Mouse (Mus musculus) left cerebral cortex, adult 2 months (tissue): Measurements from ENCODE around the gene Naa50. TPM values are rescaled to one million over a fixed set of nuclear protein-coding genes. Genes with fewer than 3 reads are reported as not detected.

Source experiments
- DNase-seq, 2 experiments: peaks; one replicate each; pipeline ENCODE4 v3.0.0; 2021 to 2022; ENCODE audit warnings: low spot score in 2 of 2, mixed read lengths in 1 of 2; ENCODE audit errors: extremely low spot score in 1 of 2
- H3K27ac ChIP-seq: fragments of 200-600 bp; 2 replicates; pipeline ENCODE4 v1.8.1; 2022
- H3K4me3 ChIP-seq: fragments of 200-600 bp; 2 replicates; pipeline ENCODE4 v1.8.1; 2022
- CTCF ChIP-seq: fragments of 200-600 bp; IDR thresholded peaks from 2 replicates; pipeline ENCODE4 v1.8.1; 2022; ENCODE audit warnings: antibody characterized with exemption, mild to moderate bottlenecking, moderate library complexity
- intact Hi-C: fragments of 180-260 bp; cut with DNase I; formaldehyde crosslinking; loops from one replicate; pipeline ENCODE4 v1.15.1; 2025
- long read RNA-seq, 2 experiments: library from polyadenylated mRNA; stranded (forward); transcript quantifications; one replicate each; pipeline ENCODE4 v2.0.0; 2021; ENCODE audit warnings: borderline mapping rate in 2 of 2
- total RNA-seq, 2 experiments: library from RNA; stranded (reverse); gene quantifications; 2 replicates each; pipeline ENCODE4 v1.2.3; 2021

Naa50 gene
- total RNA-seq = 10 to 100 TPM; 61.6 to 62.8 TPM
- long read RNA-seq, experiment 1, full-length matches to known transcripts = 56 of 60 reads
- long read RNA-seq, experiment 1, partial matches to known transcripts = 1 of 60 reads
- long read RNA-seq, experiment 1, other reads (novel, unspliced or antisense) = 3 of 60 reads
- long read RNA-seq, experiment 2, full-length matches to known transcripts = 46 of 51 reads
- long read RNA-seq, experiment 2, partial matches to known transcripts = 1 of 51 reads
- long read RNA-seq, experiment 2, other reads (novel, unspliced or antisense) = 4 of 51 reads

DNA sequence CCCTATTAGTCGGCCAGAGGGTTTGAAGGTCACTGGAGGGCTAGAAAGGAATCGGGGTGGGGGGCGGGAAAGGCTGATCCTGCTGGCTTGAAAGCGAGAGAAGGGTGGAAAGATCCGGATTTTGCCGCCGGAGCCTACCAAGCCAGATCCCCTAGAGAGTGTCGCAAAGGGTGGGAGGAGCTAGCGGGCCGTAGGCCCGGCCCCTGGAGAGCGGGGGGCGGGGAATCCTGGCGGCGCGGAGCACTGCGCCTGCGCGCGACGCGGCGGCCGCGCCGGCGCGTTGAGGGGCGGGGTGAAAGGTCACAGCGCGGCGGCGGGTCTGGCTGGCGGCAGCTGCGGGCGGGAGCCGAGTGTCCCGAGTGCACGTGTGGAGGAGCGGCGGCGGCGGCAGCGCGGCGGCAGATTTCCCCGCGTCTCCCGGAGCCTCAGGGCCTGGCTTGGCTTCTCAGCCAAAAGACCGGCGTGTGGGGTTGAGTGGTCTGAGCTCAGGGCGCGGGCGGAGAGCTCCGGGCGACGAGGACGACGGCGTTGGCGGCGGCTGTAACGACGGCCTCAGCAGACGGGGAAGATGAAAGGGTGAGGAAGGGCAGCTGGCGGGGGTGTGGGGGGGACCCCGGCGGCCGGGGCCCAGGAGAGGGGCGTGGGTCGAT is at the start of gene Naa50, which contains the start of gene Atp6v1a:
Naa50 (plus strand) TSS at position 295 of the 650 bp plus-strand sequence.
Atp6v1a (minus strand) TSS at position 170 of the 650 bp plus-strand sequence.
- intact Hi-C loops = loop anchor here (2.0 to 10.0 kb wide), 3 partner anchors 17 to 255 kb away; partner anchors contain the start of genes Ccdc191 and Usf3
- TF ChIP-seq CTCF = no peak
- Histone ChIP-seq H3K27ac (peak within 1 kb of the TSS; percentile 100), H3K4me3 (peak within 1 kb of the TSS; percentile 75)
- peak; percentile 93 to 94 for DNase-seq

DNA sequence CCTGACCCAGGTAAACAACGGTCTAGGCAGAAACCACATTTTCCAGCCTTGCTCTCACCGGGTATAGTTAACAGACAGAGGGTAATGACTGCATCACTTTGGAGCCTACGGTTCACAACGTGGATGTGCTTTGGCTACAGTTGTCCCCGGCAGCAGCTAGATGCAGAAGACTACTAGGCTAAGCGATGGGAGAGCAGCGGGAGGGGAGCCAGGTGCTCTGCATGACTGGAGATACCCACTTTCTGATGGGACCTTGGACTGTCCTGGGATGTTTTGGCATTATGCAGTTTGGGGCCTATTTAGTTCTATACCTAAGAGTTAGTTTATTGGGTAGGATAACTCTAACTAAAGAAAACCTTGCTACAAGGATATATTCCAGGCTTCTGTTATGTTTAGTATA is 40.3 kb upstream of the Naa50 start:
- Histone ChIP-seq H3K27ac (no peak overlapping the region), H3K4me3 (no peak overlapping the region)
- no peak for TF ChIP-seq CTCF
- no peak for DNase-seq
- intact Hi-C loops = no loop called here

DNA sequence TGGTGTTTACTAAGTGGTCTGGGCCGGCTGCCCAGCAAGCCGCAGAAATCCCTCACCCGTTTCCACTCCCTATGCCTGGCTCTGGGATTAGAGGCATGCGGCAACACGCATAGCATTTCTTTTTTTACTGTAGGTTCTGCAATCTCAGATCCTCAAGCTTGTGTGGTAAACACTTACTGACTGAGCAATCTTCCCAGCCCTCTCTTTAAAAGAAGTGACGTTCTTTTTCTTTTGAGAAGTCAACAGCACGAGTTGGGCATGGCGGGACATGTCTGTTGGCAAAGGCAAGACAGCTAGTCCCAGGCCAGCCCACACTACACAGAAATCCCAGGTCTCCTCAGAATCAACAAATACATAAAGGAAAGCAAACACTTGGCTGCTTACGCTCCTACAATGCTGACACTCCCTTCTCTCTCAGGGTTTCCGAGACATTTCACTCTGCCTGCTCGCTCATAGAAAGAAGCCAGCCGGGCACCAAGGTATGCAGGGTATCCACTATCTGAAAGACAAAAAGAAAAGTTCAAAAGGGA is 38.4 kb upstream of the Naa50 start:
- DNase-seq = no peak
- intact Hi-C loops = no loop called here
- H3K4me3 ChIP-seq = no peak overlapping the region
- TF ChIP-seq CTCF = no peak
- H3K27ac ChIP-seq = no peak overlapping the region

DNA sequence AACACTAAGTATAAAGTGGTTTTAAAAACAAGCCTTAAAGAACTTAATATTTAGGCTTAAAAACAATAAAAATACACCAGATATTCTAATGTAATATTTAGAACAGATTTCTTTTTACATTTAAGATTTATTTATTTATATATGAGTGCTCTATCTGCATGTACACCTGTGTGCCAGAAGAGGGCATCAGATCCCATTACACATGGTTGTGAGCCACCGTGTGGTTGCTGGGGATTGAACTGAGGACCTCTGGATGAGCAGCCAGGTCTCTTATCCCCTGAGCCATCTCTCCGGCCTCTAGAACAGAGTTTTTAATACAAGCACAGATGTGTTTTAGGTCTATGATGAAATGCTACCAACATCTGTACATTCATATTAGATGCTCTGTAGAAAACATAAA is 36.7 kb upstream of the Naa50 start:
- H3K27ac ChIP-seq = no peak overlapping the region
- intact Hi-C loops = no loop called here
- no peak for DNase-seq
- H3K4me3 ChIP-seq = no peak overlapping the region
- peak; percentile 24 for TF ChIP-seq CTCF

DNA sequence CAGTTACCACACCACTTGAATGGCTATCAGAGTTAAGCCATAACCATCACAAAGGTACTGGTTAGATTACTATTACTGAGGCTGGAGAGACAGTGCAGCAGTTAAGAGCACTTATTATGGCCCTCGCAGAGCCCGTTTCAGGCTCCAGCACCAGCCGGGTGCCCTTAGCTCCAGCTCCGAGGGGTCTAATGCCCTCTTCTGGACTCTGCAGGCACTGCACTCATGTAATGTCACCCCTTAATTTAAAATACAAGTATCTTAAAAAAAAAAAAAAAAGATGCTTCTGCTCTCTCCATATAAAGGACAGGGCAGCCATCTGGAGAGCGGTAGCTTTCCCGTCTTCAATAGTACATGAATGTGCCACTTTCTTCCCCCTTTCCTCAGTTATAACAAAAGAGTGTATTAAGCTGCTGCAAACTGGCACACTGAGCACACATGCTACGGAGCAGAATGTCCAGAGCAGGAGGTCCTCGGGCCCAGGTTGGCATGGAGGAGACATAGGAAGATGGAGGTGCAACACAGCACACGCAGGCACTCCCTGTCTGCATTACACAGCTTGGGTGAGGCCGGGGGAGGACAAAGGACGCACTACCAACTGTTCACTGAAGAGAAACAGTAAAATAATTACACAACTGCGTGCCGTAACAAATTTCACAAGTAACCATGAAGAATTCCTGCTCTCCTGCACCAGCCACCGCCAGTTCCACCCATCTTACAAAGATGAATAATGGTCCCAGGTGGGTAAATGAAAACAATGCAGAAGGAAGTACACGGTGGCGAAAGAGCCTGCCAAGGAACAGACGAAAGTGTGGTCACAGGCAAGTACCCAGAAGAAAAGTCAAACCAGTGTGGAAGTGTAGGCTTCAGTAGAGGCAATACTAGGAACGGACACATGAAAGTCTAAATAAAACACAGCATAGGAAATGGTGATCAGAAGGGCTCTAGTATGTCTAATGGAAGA is 35.5 kb upstream of the Naa50 start:
- TF ChIP-seq CTCF = peak; percentile 31
- intact Hi-C loops = no loop called here
- H3K4me3 ChIP-seq = no peak overlapping the region
- H3K27ac ChIP-seq = no peak overlapping the region
- DNase-seq = no peak

DNA sequence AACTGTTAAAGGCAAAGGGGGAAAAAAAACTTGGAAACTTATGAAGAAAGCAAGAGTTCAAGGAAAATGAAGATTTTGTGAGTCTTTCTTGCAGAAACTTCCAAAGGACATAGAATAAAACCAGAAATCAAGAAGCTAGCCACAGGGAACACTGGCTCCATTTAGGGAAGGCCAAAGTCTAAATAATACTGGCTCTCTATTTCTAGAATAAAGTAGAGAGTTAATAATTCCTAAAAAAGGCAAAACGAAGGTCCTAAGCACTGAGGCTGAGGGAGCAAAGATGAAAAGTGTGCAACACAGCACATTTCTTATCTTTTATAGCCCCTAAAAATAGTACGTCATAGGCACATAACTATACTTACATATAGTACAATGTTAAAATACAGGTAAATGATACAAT is 34.4 kb upstream of the Naa50 start:
- intact Hi-C loops = no loop called here
- no peak for TF ChIP-seq CTCF
- no peak overlapping the region for H3K27ac ChIP-seq

DNA sequence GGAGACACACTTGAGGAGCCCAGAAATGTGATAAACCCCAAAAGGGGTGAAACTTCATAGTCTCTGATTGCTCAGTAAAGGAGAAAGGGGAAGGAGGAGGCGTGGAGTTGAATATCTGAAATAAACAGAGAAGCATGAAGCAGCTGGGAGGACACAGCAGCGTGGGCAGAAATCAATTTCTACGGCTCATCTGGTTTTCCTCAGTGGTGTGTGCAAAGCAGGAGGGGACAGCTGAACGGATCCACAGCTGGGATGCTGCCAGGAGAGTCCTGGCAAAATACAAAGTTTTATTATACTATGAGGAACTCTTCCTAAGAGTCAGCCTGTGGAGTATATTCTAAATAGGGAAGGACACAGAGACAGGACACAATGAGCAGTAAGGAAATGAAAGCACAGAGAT is 30.6 kb upstream of the Naa50 start:
- no peak for TF ChIP-seq CTCF
- intact Hi-C loops = no loop called here
- no peak overlapping the region for H3K4me3 ChIP-seq
- peak in 1 of 2 experiments; percentile 25 for DNase-seq
- H3K27ac ChIP-seq = no peak overlapping the region

More for the DNA sequence above, 34.4 kb upstream of the Naa50 start:
- no peak for DNase-seq
- no peak overlapping the region for H3K4me3 ChIP-seq

DNA sequence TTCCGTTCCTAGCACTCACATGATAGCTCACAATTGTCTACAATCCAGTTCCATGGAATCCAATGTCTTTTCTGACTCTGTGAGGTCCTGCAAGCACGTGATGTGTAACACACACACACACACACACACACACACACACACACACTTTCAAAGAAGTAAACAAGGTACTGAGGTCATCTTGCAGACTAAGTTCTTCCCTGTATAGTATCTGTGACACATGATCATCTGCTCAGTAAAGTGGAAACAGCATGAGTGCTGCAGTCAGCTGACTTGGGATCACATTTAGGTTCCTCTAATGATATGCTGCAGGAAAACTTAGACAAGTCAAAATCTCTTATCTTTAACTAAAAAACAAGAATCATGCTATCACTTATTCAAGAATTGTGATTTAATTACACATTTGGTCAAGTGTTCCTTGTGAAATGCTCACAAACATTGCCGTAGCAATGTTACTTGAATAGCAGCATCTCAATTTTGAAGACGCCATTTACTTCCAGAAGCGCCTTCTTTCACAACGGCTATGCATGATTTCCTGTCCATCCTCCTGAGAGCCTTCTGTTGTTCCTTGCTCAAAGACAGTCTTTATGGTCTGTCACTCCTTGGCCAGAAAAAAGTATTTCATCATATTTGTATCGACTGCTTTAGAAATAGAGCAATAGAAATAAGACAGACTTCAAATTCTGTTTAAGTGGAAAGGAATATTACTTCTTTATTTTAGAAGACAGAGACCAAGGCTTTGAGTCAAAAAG is 19.7 kb upstream of the Naa50 start:
- intact Hi-C loops = no loop called here
- no peak overlapping the region for H3K27ac ChIP-seq
- DNase-seq = no peak
- no peak for TF ChIP-seq CTCF
- H3K4me3 ChIP-seq = no peak overlapping the region

DNA sequence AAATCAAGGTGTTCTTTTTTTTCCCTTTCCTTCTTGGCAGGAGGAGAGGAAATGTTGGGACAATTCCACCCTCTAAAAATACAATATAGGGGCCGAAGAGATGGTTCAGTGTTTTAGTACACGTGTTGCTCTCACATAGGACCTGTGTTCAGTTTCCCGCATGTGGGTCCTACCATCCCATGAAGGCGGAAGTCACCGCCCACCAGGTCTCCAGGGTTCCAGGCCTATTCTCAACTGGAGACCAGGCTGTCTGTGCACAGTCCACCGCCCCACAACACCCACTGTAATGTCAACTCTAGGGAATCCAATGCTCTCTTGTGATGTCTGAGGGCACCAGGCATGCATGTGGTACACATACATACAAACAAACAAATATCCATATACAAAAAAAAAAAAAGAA is 17.5 kb upstream of the Naa50 start:
- intact Hi-C loops = loop anchor here (2.0 kb wide), 1 partner anchor 17 kb away; the partner anchor contains the start of genes Atp6v1a and Naa50
- no peak overlapping the region for H3K4me3 ChIP-seq
- peak overlapping the region; percentile 88 for H3K27ac ChIP-seq
- peak in 1 of 2 experiments; percentile 7 for DNase-seq
- no peak for TF ChIP-seq CTCF

DNA sequence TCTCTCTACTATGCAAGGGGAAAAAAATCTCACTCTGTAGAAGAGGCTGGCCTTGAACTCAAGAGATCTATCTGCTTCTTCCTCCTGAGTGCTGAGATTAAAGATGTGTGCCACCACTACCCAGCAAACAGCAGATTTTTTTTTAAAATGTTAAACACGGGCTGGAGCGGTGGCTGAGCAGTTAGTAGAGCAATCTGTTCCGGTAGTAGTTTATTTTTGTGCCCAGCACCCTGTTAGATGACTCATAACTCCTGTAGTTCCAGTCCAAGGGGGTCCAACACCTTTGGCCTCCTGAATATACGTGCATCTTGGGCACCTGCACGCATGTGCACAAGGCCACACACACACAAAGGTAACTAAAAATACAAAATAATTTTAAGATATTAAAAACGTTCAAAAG is 17.1 kb upstream of the Naa50 start:
- intact Hi-C loops = loop anchor here (2.0 kb wide), 1 partner anchor 16 kb away; the partner anchor contains the start of genes Atp6v1a and Naa50
- no peak for TF ChIP-seq CTCF
- Histone ChIP-seq H3K27ac (peak overlapping the region; percentile 88), H3K4me3 (no peak overlapping the region)
- DNase-seq = peak in 1 of 2 experiments; percentile 8
